Mouse (Mus musculus) MEL (cell line): ENCODE data around the gene Gas1. TPM values are rescaled to one million over a fixed set of nuclear protein-coding genes. Genes with fewer than 3 reads are reported as not detected.

Experiments
- DNase-seq: peaks from one replicate; pipeline ENCODE4 v3.0.0; 2011; ENCODE audit warnings: low read depth, low spot score
- H3K27ac ChIP-seq: 2 replicates; pipeline ENCODE4 v1.5.1; 2012; ENCODE audit warnings: low read depth, mild to moderate bottlenecking, control low read depth, low read length, moderate library complexity; ENCODE audit not compliant: control insufficient read depth
- H3K27me3 ChIP-seq, 2 experiments: fragments of 150-350 bp in 1 of 2; sonication (generic) in 1 of 2; 2 replicates each; pipeline ENCODE4 v1.6.1; 2012; ENCODE audit warnings: low read length in 2 of 2, mild to moderate bottlenecking in 2 of 2, improper control_type of control experiment in 1 of 2, moderate library complexity in 1 of 2; ENCODE audit not compliant: insufficient read depth in 2 of 2, control insufficient read depth in 1 of 2
- H3K36me3 ChIP-seq, 2 experiments: 2 replicates each; pipeline ENCODE4 v1.6.1; 2012 to 2014; ENCODE audit warnings: low read length in 2 of 2, improper control_type of control experiment in 1 of 2, inconsistent platforms in 1 of 2, mild to moderate bottlenecking in 1 of 2; ENCODE audit not compliant: insufficient read depth in 2 of 2, control insufficient read depth in 1 of 2
- H3K4me1 ChIP-seq, 2 experiments: fragments of 150-350 bp in 1 of 2; sonication (generic) in 1 of 2; 2 replicates each; pipeline ENCODE4 v1.6.1; 2012; ENCODE audit warnings: low read length in 2 of 2, improper control_type of control experiment in 1 of 2, mild to moderate bottlenecking in 1 of 2; ENCODE audit not compliant: insufficient read depth in 2 of 2, control insufficient read depth in 1 of 2
- H3K4me3 ChIP-seq, 2 experiments: fragments of 150-350 bp in 1 of 2; sonication (generic) in 1 of 2; 2 replicates each; pipeline ENCODE4 v1.5.1; 2012; ENCODE audit warnings: low read depth in 2 of 2, low read length in 2 of 2, mild to moderate bottlenecking in 2 of 2, moderate library complexity in 2 of 2, control low read depth in 1 of 2, improper control_type of control experiment in 1 of 2; ENCODE audit not compliant: control insufficient read depth in 1 of 2, insufficient read depth in 1 of 2
- H3K79me2 ChIP-seq: 2 replicates; pipeline ENCODE4 v1.6.1; 2012; ENCODE audit warnings: mild to moderate bottlenecking, low read length, moderate library complexity; ENCODE audit not compliant: control insufficient read depth, poor library complexity, insufficient read depth
- H3K9ac ChIP-seq: 2 replicates; pipeline ENCODE4 v1.6.1; 2012; ENCODE audit warnings: low read depth, mild to moderate bottlenecking, control low read depth, low read length, moderate library complexity; ENCODE audit not compliant: control insufficient read depth, poor library complexity, severe bottlenecking
- H3K9me3 ChIP-seq: fragments of 150-350 bp; sonication (generic); replicated peaks from 2 replicates; pipeline ENCODE4 v1.6.1; 2012; ENCODE audit warnings: mild to moderate bottlenecking, low read length, improper control_type of control experiment, moderate library complexity; ENCODE audit not compliant: insufficient read depth
- BHLHE40 ChIP-seq: IDR thresholded peaks from 2 replicates; pipeline ENCODE4 v1.6.1; 2012; ENCODE audit warnings: low read depth, mild to moderate bottlenecking, inconsistent platforms, low read length, improper control_type of control experiment, borderline replicate concordance
- CHD1 ChIP-seq: IDR thresholded peaks from 2 replicates; pipeline ENCODE4 v1.6.1; 2012; ENCODE audit warnings: low read depth, mild to moderate bottlenecking, inconsistent platforms, low read length, improper control_type of control experiment
- CHD2 ChIP-seq: IDR thresholded peaks from 2 replicates; pipeline ENCODE4 v1.6.1; 2011; ENCODE audit warnings: low read length, improper control_type of control experiment
- CTCF ChIP-seq, 3 experiments: IDR thresholded peaks in 2 of 3; conservative IDR thresholded peaks in 1 of 3; 2 replicates each; pipeline ENCODE4 v1.5.1; 2011 to 2012; ENCODE audit warnings: low read length in 3 of 3, low read depth in 2 of 3, mild to moderate bottlenecking in 2 of 3, improper control_type of control experiment in 1 of 3, inconsistent platforms in 1 of 3, mixed read lengths in 1 of 3, moderate library complexity in 1 of 3; ENCODE audit not compliant: control insufficient read depth in 1 of 3, insufficient read depth in 1 of 3, poor library complexity in 1 of 3, severe bottlenecking in 1 of 3
- E2F4 ChIP-seq: IDR thresholded peaks from 2 replicates; pipeline ENCODE4 v1.6.1; 2011; ENCODE audit warnings: low read depth, low read length, improper control_type of control experiment, borderline replicate concordance
- ELF1 ChIP-seq: IDR thresholded peaks from 2 replicates; pipeline ENCODE4 v1.6.1; 2014; ENCODE audit warnings: low read depth, mild to moderate bottlenecking, inconsistent platforms, low read length, improper control_type of control experiment, moderate library complexity
- EP300 ChIP-seq, 2 experiments: IDR thresholded peaks; 2 replicates each; pipeline ENCODE4 v1.6.1; 2011; ENCODE audit warnings: improper control_type of control experiment in 2 of 2, low read length in 2 of 2, low read depth in 1 of 2, mild to moderate bottlenecking in 1 of 2
- GABPA ChIP-seq: IDR thresholded peaks from 2 replicates; pipeline ENCODE4 v1.6.1; 2012; ENCODE audit warnings: low read depth, mild to moderate bottlenecking, inconsistent platforms, low read length, improper control_type of control experiment, moderate library complexity
- GATA1 ChIP-seq: IDR thresholded peaks from 2 replicates; pipeline ENCODE4 v1.6.1; 2011; ENCODE audit warnings: low read depth, low read length, improper control_type of control experiment
- HCFC1 ChIP-seq: IDR thresholded peaks from 2 replicates; pipeline ENCODE4 v1.6.1; 2012; ENCODE audit warnings: low read depth, mild to moderate bottlenecking, inconsistent platforms, low read length, improper control_type of control experiment, moderate library complexity
- MAX ChIP-seq: IDR thresholded peaks from 2 replicates; pipeline ENCODE4 v1.6.1; 2011; ENCODE audit warnings: low read length, improper control_type of control experiment
- MAZ ChIP-seq: IDR thresholded peaks from 2 replicates; pipeline ENCODE4 v1.6.1; 2012; ENCODE audit warnings: low read depth, mild to moderate bottlenecking, inconsistent platforms, low read length, improper control_type of control experiment
- MEF2A ChIP-seq: IDR thresholded peaks from 2 replicates; pipeline ENCODE4 v1.6.1; 2014; ENCODE audit warnings: low read depth, mild to moderate bottlenecking, inconsistent platforms, low read length, improper control_type of control experiment; ENCODE audit not compliant: poor library complexity, insufficient replicate concordance, severe bottlenecking; ENCODE audit errors: extremely low read depth
- MXI1 ChIP-seq: IDR thresholded peaks from 2 replicates; pipeline ENCODE4 v1.6.1; 2011; ENCODE audit warnings: mild to moderate bottlenecking, low read depth, low read length, improper control_type of control experiment
- MYC ChIP-seq: IDR thresholded peaks from 2 replicates; pipeline ENCODE4 v1.6.1; 2011; ENCODE audit warnings: low read depth, mild to moderate bottlenecking, low read length, improper control_type of control experiment, moderate library complexity
- NELFE ChIP-seq: IDR thresholded peaks from 2 replicates; pipeline ENCODE4 v1.6.1; 2011; ENCODE audit warnings: low read depth, low read length, improper control_type of control experiment
- NRF1 ChIP-seq: IDR thresholded peaks from 2 replicates; pipeline ENCODE4 v1.6.1; 2014; ENCODE audit warnings: low read depth, mild to moderate bottlenecking, inconsistent platforms, low read length, improper control_type of control experiment, moderate library complexity; ENCODE audit not compliant: poor library complexity, insufficient read depth, severe bottlenecking
- POLR2A ChIP-seq, 2 experiments: IDR thresholded peaks; 2 replicates each; pipeline ENCODE4 v1.6.1; 2011 to 2012; ENCODE audit warnings: low read length in 2 of 2, mild to moderate bottlenecking in 2 of 2, control low read depth in 1 of 2, improper control_type of control experiment in 1 of 2, low read depth in 1 of 2, moderate library complexity in 1 of 2; ENCODE audit not compliant: control insufficient read depth in 1 of 2, insufficient read depth in 1 of 2, poor library complexity in 1 of 2
- POLR2AphosphoS2 ChIP-seq: IDR thresholded peaks from 2 replicates; pipeline ENCODE4 v1.6.1; 2011; ENCODE audit warnings: low read length, improper control_type of control experiment
- RCOR1 ChIP-seq: IDR thresholded peaks from 2 replicates; pipeline ENCODE4 v1.6.1; 2012; ENCODE audit warnings: low read depth, mild to moderate bottlenecking, inconsistent platforms, low read length, improper control_type of control experiment
- SIN3A ChIP-seq: IDR thresholded peaks from 2 replicates; pipeline ENCODE4 v1.6.1; 2012; ENCODE audit warnings: low read length, improper control_type of control experiment, inconsistent platforms
- SMC3 ChIP-seq: IDR thresholded peaks from 2 replicates; pipeline ENCODE4 v1.6.1; 2011; ENCODE audit warnings: low read depth, low read length, improper control_type of control experiment
- TCF12 ChIP-seq: IDR thresholded peaks from 2 replicates; pipeline ENCODE4 v1.6.1; 2014; ENCODE audit warnings: low read depth, mild to moderate bottlenecking, inconsistent platforms, low read length, improper control_type of control experiment, moderate library complexity
- USF2 ChIP-seq, 2 experiments: IDR thresholded peaks; 2 replicates each; pipeline ENCODE4 v1.6.1; 2011 to 2012; ENCODE audit warnings: improper control_type of control experiment in 2 of 2, low read length in 2 of 2, borderline replicate concordance in 1 of 2, inconsistent platforms in 1 of 2, low read depth in 1 of 2, mild to moderate bottlenecking in 1 of 2; ENCODE audit not compliant: insufficient read depth in 1 of 2
- ZC3H11A ChIP-seq: IDR thresholded peaks from 2 replicates; pipeline ENCODE4 v1.6.1; 2012; ENCODE audit warnings: low read depth, mild to moderate bottlenecking, inconsistent platforms, low read length, improper control_type of control experiment
- ZKSCAN1 ChIP-seq: IDR thresholded peaks from 2 replicates; pipeline ENCODE4 v1.6.1; 2012; ENCODE audit warnings: low read depth, mild to moderate bottlenecking, inconsistent platforms, low read length, improper control_type of control experiment, moderate library complexity
- ZNF384 ChIP-seq: IDR thresholded peaks from 2 replicates; pipeline ENCODE4 v1.6.1; 2012; ENCODE audit warnings: low read depth, mild to moderate bottlenecking, inconsistent platforms, low read length, improper control_type of control experiment
- polyA plus RNA-seq, 2 experiments: library from polyadenylated mRNA; stranded (reverse) in 1 of 2; unstranded in 1 of 2; fragments of >175 nt in 1 of 2; fragments of >200 nt in 1 of 2; gene quantifications; 2 replicates each; pipeline versions ENCODE4 v1.2.1 to v1.2.4; 2012; ENCODE audit warnings: low replicate concordance in 2 of 2, low read depth in 1 of 2; ENCODE audit not compliant: insufficient read length in 2 of 2, insufficient read depth in 1 of 2, missing spikeins in 1 of 2
- total RNA-seq: library from RNA; depleted of rRNA; stranded (reverse); fragments of 300-350 nt; gene quantifications from 2 replicates; pipeline ENCODE4 v1.2.3, GENCODE M21; 2012

Gas1 gene
- total and polyA plus RNA-seq, 3 experiments: not detected

GRCm38 (mm10) chr13:60146231-60146630 lies 30.9 kb downstream of the Gas1 start:
- H3K9ac ChIP-seq: no peak overlapping the region
- H3K79me2 ChIP-seq: no peaks in the 10 kb centered on the region
- no peak for TF ChIP-seq POLR2AphosphoS2
- no peak for TF ChIP-seq ZC3H11A
- no peak for TF ChIP-seq ELF1
- TF ChIP-seq SMC3: no peak
- TF ChIP-seq SIN3A: no peak
- TF ChIP-seq CHD2: no peak
- no peak for TF ChIP-seq HCFC1
- TF ChIP-seq MAX: no peak
- TF ChIP-seq MYC: no peak
- TF ChIP-seq CTCF (IDR thresholded peaks at IDR 0.05 in 2 of 3, conservative IDR thresholded peaks at IDR 0.05 in 1 of 3; ENCODE audit: control insufficient read depth in 1 of 3, insufficient read depth in 1 of 3, low read depth in 2 of 3, low read length in 3 of 3, poor library complexity in 1 of 3, severe bottlenecking in 1 of 3): no peak
- TF ChIP-seq E2F4: no peak
- TF ChIP-seq ZKSCAN1: no peak
- TF ChIP-seq NELFE: no peak
- TF ChIP-seq POLR2A (IDR thresholded peaks at IDR 0.05; ENCODE audit: control insufficient read depth in 1 of 2, insufficient read depth in 1 of 2, low read depth in 1 of 2, low read length in 2 of 2, poor library complexity in 1 of 2): no peak
- TF ChIP-seq BHLHE40: no peak
- no peak for TF ChIP-seq EP300 (IDR thresholded peaks at IDR 0.05; ENCODE audit: low read depth in 1 of 2, low read length in 2 of 2)
- no peak for TF ChIP-seq NRF1
- no peak for TF ChIP-seq GATA1
- no peak for TF ChIP-seq MXI1
- TF ChIP-seq ZNF384: no peak
- no peak for DNase-seq
- H3K27me3 ChIP-seq: no peaks in the 10 kb centered on the region
- H3K4me3 ChIP-seq: no peak overlapping the region
- H3K9me3 ChIP-seq: no peaks in the 10 kb centered on the region
- H3K4me1 ChIP-seq: no peaks in the 10 kb centered on the region
- H3K27ac ChIP-seq: no peak overlapping the region
- no peaks in the 10 kb centered on the region for H3K36me3 ChIP-seq

GRCm38 (mm10) chr13:60136962-60137361 lies 40.2 kb downstream of the Gas1 start:
- H3K36me3 ChIP-seq: no peaks in the 10 kb centered on the region
- H3K4me3 ChIP-seq: no peak overlapping the region
- DNase-seq: no peak
- H3K4me1 ChIP-seq: no peaks in the 10 kb centered on the region
- TF ChIP-seq ZNF384 (no peak), MAZ (no peak), MXI1 (no peak), RCOR1 (no peak), USF2 (IDR thresholded peaks at IDR 0.05; ENCODE audit: borderline replicate concordance in 1 of 2, insufficient read depth in 1 of 2, low read depth in 1 of 2, low read length in 2 of 2) (no peak), CHD2 (no peak), CHD1 (no peak), GABPA (no peak), TCF12 (no peak), MEF2A (no peak)
- H3K27ac ChIP-seq: no peak overlapping the region
- no peaks in the 10 kb centered on the region for H3K27me3 ChIP-seq
- H3K79me2 ChIP-seq: no peaks in the 10 kb centered on the region
- H3K9ac ChIP-seq: no peak overlapping the region
- H3K9me3 ChIP-seq: no peaks in the 10 kb centered on the region
